Comparison of ENCODE assay signal across 21 mouse cellular contexts in genomic region chr17:34047404-34048050, GRCm38 (mm10). TPM values are rescaled to one million over a fixed set of nuclear protein-coding genes. Genes with fewer than 3 reads are reported as not detected.
DNase-seq lines count a peak whose midpoint lies in the region; ATAC-seq and TF ChIP-seq lines count a peak whose summit lies in the region.
"Had no signal": no experiment of that assay in that cellular context is flagged by ENCODE, and none has a peak within 500 bp of the region (broad histone marks: within the 10 kb centered on the region; RNA-seq: fewer than 3 reads in every experiment).

No protein-coding gene starts in this region.

- peak in 1 of 2 experiments; percentile 61 for DNase-seq in spleen, adult 2 months (ENCODE audit: low read depth in 1 of 2, low spot score in 2 of 2)
- no peak for DNase-seq in spleen, adult 18-20 months
- DNase-seq in left cerebral cortex, adult 9 months (ENCODE audit: low spot score in 2 of 2), result no peak
- no peak for DNase-seq in heart, postnatal 14 days
- DNase-seq: adrenal gland, postnatal 10 days; cerebellum, adult 11-12 months; cerebellum, postnatal 14 days; embryo, embryonic 11 days; gastrocnemius, postnatal 36 days; lung, adult 2 months; thymus, postnatal 36 days had no signal

- no peak for TF ChIP-seq POLR2A in spleen, adult 2 months (IDR thresholded peaks at IDR 0.05; ENCODE audit: low read depth, low read length)

- no peaks in the 10 kb centered on the region; the same call in 1 of the 2 replicates for H3K4me1 ChIP-seq in spleen, adult 2 months (ENCODE audit: control insufficient read depth, insufficient read depth, insufficient read length)
- no peaks in the 10 kb centered on the region for H3K4me1 ChIP-seq in heart, embryonic 11.5 days (ENCODE audit: control insufficient read depth, insufficient read depth, low read length)
- H3K4me1 ChIP-seq: forebrain, embryonic 15.5 days; hindbrain, embryonic 13.5 days; intestine, embryonic 15.5 days had no signal

- H3K27me3 ChIP-seq in spleen, adult 2 months (ENCODE audit: control insufficient read depth, insufficient read depth, low read length), result no peaks in the 10 kb centered on the region
- peaks cover 3% of the 10 kb centered on the region for H3K27me3 ChIP-seq in heart, embryonic 11.5 days (ENCODE audit: control insufficient read depth, insufficient read depth, low read length)
- H3K27me3 ChIP-seq: forebrain, embryonic 15.5 days; hindbrain, embryonic 13.5 days; limb, embryonic 15.5 days had no signal

- H3K36me3 ChIP-seq in spleen, adult 2 months (ENCODE audit: control insufficient read depth, insufficient read depth, low read length), result no peaks in the 10 kb centered on the region
- no peaks in the 10 kb centered on the region for H3K36me3 ChIP-seq in heart, embryonic 11.5 days (ENCODE audit: control insufficient read depth, insufficient read depth, low read length)
- H3K36me3 ChIP-seq: forebrain, embryonic 15.5 days; intestine, embryonic 15.5 days had no signal

- no peak overlapping the region for H3K4me2 ChIP-seq in heart, embryonic 11.5 days
- H3K4me2 ChIP-seq: forebrain, embryonic 15.5 days; hindbrain, embryonic 13.5 days; intestine, embryonic 15.5 days; limb, embryonic 15.5 days; midbrain, embryonic 11.5 days had no signal

- peak overlapping the region; percentile 43; the same call in 1 of the 2 replicates for H3K27ac ChIP-seq in spleen, adult 2 months (ENCODE audit: insufficient read depth, low read length)
- H3K27ac ChIP-seq in heart, embryonic 11.5 days (ENCODE audit: low read depth, low read length), result no peak overlapping the region
- H3K27ac ChIP-seq: forebrain, embryonic 15.5 days; hindbrain, embryonic 13.5 days; intestine, embryonic 15.5 days; limb, embryonic 15.5 days had no signal

- TF ChIP-seq CTCF in spleen, adult 2 months (IDR thresholded peaks at IDR 0.05; ENCODE audit: extremely low read depth, insufficient read depth, insufficient read length, insufficient replicate concordance), result no peak

- intact Hi-C loops in heart, postnatal 14 days (cut with DNase I), result no loop called here

- H3K9me3 ChIP-seq in heart, embryonic 11.5 days (replicated peaks; ENCODE audit: control insufficient read depth, low read length), result 0 out of 2 replicates have a peak, but pooled peaks cover 6% of the 10 kb centered on the region
- H3K9me3 ChIP-seq: forebrain, embryonic 15.5 days; intestine, embryonic 15.5 days; limb, embryonic 15.5 days had no signal

- ATAC-seq in granulocyte monocyte progenitor cell, adult 5-6 weeks (replicated peaks; ENCODE audit: poor library complexity, severe bottlenecking), result peak; percentile 84
- ATAC-seq in monocyte, adult 5-6 weeks (replicated peaks; ENCODE audit: insufficient number of reproducible peaks, low FRiP score, low TSS enrichment, poor library complexity, severe bottlenecking), result peak; percentile 77
- ATAC-seq in heart, embryonic 11.5 days (replicated peaks; ENCODE audit: insufficient number of reproducible peaks, low FRiP score, low TSS enrichment), result no peak
- ATAC-seq: activated CD4-positive, CD25-positive, alpha-beta regulatory T cell, adult 4 months; forebrain, embryonic 15.5 days; intestine, embryonic 15.5 days had no signal

- H3K9ac ChIP-seq in heart, embryonic 11.5 days (ENCODE audit: low read depth, low read length), result no peak overlapping the region
- H3K9ac ChIP-seq: forebrain, embryonic 15.5 days; hindbrain, embryonic 13.5 days; intestine, embryonic 15.5 days; limb, embryonic 15.5 days had no signal

- WGBS in spleen, adult 2 months, result 48% methylated on average over 5 of the region's 5 CpGs
- 81% methylated on average over 5 of the region's 5 CpGs for WGBS in heart, embryonic 11.5 days (ENCODE audit: insufficient replicate concordance)

- no peak overlapping the region for H3K4me3 ChIP-seq in spleen, adult 2 months (ENCODE audit: extremely low read depth, insufficient read depth, insufficient read length)
- H3K4me3 ChIP-seq in heart, embryonic 11.5 days (ENCODE audit: low read depth, low read length), result no peak overlapping the region
- H3K4me3 ChIP-seq: forebrain, embryonic 15.5 days; hindbrain, embryonic 13.5 days; intestine, embryonic 15.5 days; limb, embryonic 15.5 days; myocyte had no signal

RNA-seq across cellular contexts. Expression of gene Col11a2, which starts 8.3 kb away (rescaled TPM):
- 4.7 and 6.4 TPM in 2 replicates for polyA plus RNA-seq in spleen, adult 2 months (2012; rRNA removed)
- 2.1 and 3.4 TPM in 2 replicates for total RNA-seq in granulocyte monocyte progenitor cell, adult 5-6 weeks (2014; fragmentation: Nextera tagmentation)
- total RNA-seq in granulocyte monocyte progenitor cell, adult 5-6 weeks (2017), result 1.2 and 3.4 TPM in 2 replicates
- total RNA-seq in monocyte, adult 5-6 weeks (2017), result 1.5 to 11.2 TPM (median 4.7 TPM) in 3 replicates
- 0.31 and 0.70 TPM in 2 replicates for polyA plus RNA-seq in heart, embryonic 11.5 days (2014; fragmentation: Nextera tagmentation; extraction: Ambion mirVana)
- 1 to 10 TPM; 1.5 to 2.7 TPM for total RNA-seq in heart, postnatal 14 days (2021)

RNA-seq across cellular contexts. Expression of gene Rxrb, which starts 15.9 kb away (rescaled TPM):
- 76.9 and 99.7 TPM in 2 replicates for polyA plus RNA-seq in spleen, adult 2 months (2012; rRNA removed)
- total RNA-seq in granulocyte monocyte progenitor cell, adult 5-6 weeks (2014; fragmentation: Nextera tagmentation), result 51.0 and 55.4 TPM in 2 replicates
- 40.5 and 47.2 TPM in 2 replicates for total RNA-seq in granulocyte monocyte progenitor cell, adult 5-6 weeks (2017)
- 34.6 to 41.0 TPM (median 40.7 TPM) in 3 replicates for total RNA-seq in monocyte, adult 5-6 weeks (2017)
- polyA plus RNA-seq in heart, embryonic 11.5 days (2014; fragmentation: Nextera tagmentation; extraction: Ambion mirVana), result 13.8 and 14.6 TPM in 2 replicates
- total RNA-seq in heart, postnatal 14 days (2021), result 10 to 100 TPM; 41.9 to 44.7 TPM

RNA-seq across cellular contexts. Expression of gene Slc39a7, which starts 16.0 kb away (rescaled TPM):
- 86.8 and 99.4 TPM in 2 replicates for polyA plus RNA-seq in spleen, adult 2 months (2012; rRNA removed)
- total RNA-seq in granulocyte monocyte progenitor cell, adult 5-6 weeks (2014; fragmentation: Nextera tagmentation), result 41.0 and 56.8 TPM in 2 replicates
- 99.8 and 103 TPM in 2 replicates for total RNA-seq in granulocyte monocyte progenitor cell, adult 5-6 weeks (2017)
- 105 to 116 TPM (median 115 TPM) in 3 replicates for total RNA-seq in monocyte, adult 5-6 weeks (2017)
- 61.4 and 67.2 TPM in 2 replicates for polyA plus RNA-seq in heart, embryonic 11.5 days (2014; fragmentation: Nextera tagmentation; extraction: Ambion mirVana)
- 10 to 100 TPM; 63.2 to 63.3 TPM for total RNA-seq in heart, postnatal 14 days (2021)

RNA-seq across cellular contexts. Expression of gene H2-Ke6, which starts 19.7 kb away (rescaled TPM):
- 122 and 202 TPM in 2 replicates for polyA plus RNA-seq in spleen, adult 2 months (2012; rRNA removed)
- total RNA-seq in granulocyte monocyte progenitor cell, adult 5-6 weeks (2014; fragmentation: Nextera tagmentation), result 35.4 and 67.3 TPM in 2 replicates
- 27.1 and 30.1 TPM in 2 replicates for total RNA-seq in granulocyte monocyte progenitor cell, adult 5-6 weeks (2017)
- 77.7 to 117 TPM (median 111 TPM) in 3 replicates for total RNA-seq in monocyte, adult 5-6 weeks (2017)
- 29.4 and 35.5 TPM in 2 replicates for polyA plus RNA-seq in heart, embryonic 11.5 days (2014; fragmentation: Nextera tagmentation; extraction: Ambion mirVana)
- total RNA-seq in heart, postnatal 14 days (2021), result 10 to 100 TPM; 80.6 to 88.2 TPM

RNA-seq across cellular contexts. Expression of gene Ring1, which starts 23.0 kb away (rescaled TPM):
- 52.0 and 61.3 TPM in 2 replicates for polyA plus RNA-seq in spleen, adult 2 months (2012; rRNA removed)
- 14.5 and 19.8 TPM in 2 replicates for total RNA-seq in granulocyte monocyte progenitor cell, adult 5-6 weeks (2014; fragmentation: Nextera tagmentation)
- total RNA-seq in granulocyte monocyte progenitor cell, adult 5-6 weeks (2017), result 9.9 and 14.0 TPM in 2 replicates
- total RNA-seq in monocyte, adult 5-6 weeks (2017), result 10.9 to 15.5 TPM (median 15.1 TPM) in 3 replicates
- 3.9 and 4.4 TPM in 2 replicates for polyA plus RNA-seq in heart, embryonic 11.5 days (2014; fragmentation: Nextera tagmentation; extraction: Ambion mirVana)
- total RNA-seq in heart, postnatal 14 days (2021), result 10 to 100 TPM; 12.2 to 14.6 TPM
